Mouse (Mus musculus) forebrain, embryonic 14.5 days (tissue): ENCODE measurements around the gene Slc38a2. TPM values are rescaled to one million over a fixed set of nuclear protein-coding genes. Genes with fewer than 3 reads are reported as not detected.

ENCODE experiments used
- ATAC-seq: fragments of 200-750 bp; cut with Nextera tagmentation; 2 replicates; pipeline ENCODE4 v1.8.0; 2017; ENCODE audit warnings: mild to moderate bottlenecking, moderate library complexity
- DNase-seq: peaks from one replicate; pipeline ENCODE4 v3.0.0-alpha.2; 2015; ENCODE audit warnings: low spot score
- H3K27ac ChIP-seq: fragments of 300-500 bp; sonication (generic); 2 replicates; pipeline ENCODE4 v1.5.1; 2014; ENCODE audit warnings: low read depth, mild to moderate bottlenecking, control low read depth, low read length, moderate library complexity
- H3K27me3 ChIP-seq: fragments of 300-500 bp; sonication (generic); replicated peaks from 2 replicates; pipeline ENCODE4 v1.6.1; 2014; ENCODE audit warnings: low read length, control low read depth, mixed read lengths; ENCODE audit not compliant: control insufficient read depth, insufficient read depth
- H3K36me3 ChIP-seq: fragments of 300-500 bp; sonication (generic); 2 replicates; pipeline ENCODE4 v1.6.1; 2014; ENCODE audit warnings: low read length, control low read depth; ENCODE audit not compliant: control insufficient read depth, insufficient read depth
- H3K4me1 ChIP-seq: fragments of 300-500 bp; sonication (generic); 2 replicates; pipeline ENCODE4 v1.6.1; 2014; ENCODE audit warnings: antibody characterized with exemption, low read length, control low read depth; ENCODE audit not compliant: control insufficient read depth, insufficient read depth
- H3K4me2 ChIP-seq: fragments of 300-500 bp; sonication (generic); 2 replicates; pipeline ENCODE4 v1.6.1; 2014; ENCODE audit warnings: mild to moderate bottlenecking, control low read depth, low read length
- H3K4me3 ChIP-seq: fragments of 300-500 bp; sonication (generic); 2 replicates; pipeline ENCODE4 v1.5.1; 2014; ENCODE audit warnings: low read depth, low read length, control low read depth
- H3K9ac ChIP-seq: fragments of 300-500 bp; sonication (generic); 2 replicates; pipeline ENCODE4 v1.6.1; 2014; ENCODE audit warnings: mild to moderate bottlenecking, low read length, control low read depth, moderate library complexity
- H3K9me3 ChIP-seq: fragments of 300-500 bp; sonication (generic); replicated peaks from 2 replicates; pipeline ENCODE4 v1.6.1; 2016; ENCODE audit warnings: low read length, control low read depth, mixed read lengths; ENCODE audit not compliant: control insufficient read depth
- WGBS: fragments of 180-500 bp; shearing (Covaris S2); extraction: QIAGEN DNeasy Blood & Tissue Kit; methylation state at CpG from one replicate; pipeline ENCODE4 v1.1.7; 2014; 5-methylcytosine and 5-hydroxymethylcytosine counted together
- polyA plus RNA-seq: library from polyadenylated mRNA; unstranded; fragments of >200 nt; fragmentation: Nextera tagmentation; extraction: Ambion mirVana; gene quantifications from 2 replicates; pipeline ENCODE4 v1.2.1, GENCODE M21; 2014

The Slc38a2 gene
- polyA plus RNA-seq, 1 experiment from 2014 or later: 142 TPM

- WGBS: 92% methylated on average over 9 of the region's 9 CpGs
Observed at GRCm38 (mm10) chr15:96715079-96715691, 15.7 kb upstream of the Slc38a2 start.

GRCm38 (mm10) chr15:96714676-96715016, 15.1 kb upstream of the Slc38a2 start:
- WGBS: 91% methylated on average over 3 of the region's 3 CpGs
- H3K36me3 ChIP-seq: no peaks in the 10 kb centered on the region

More at GRCm38 (mm10) chr15:96715079-96715691, 15.7 kb upstream of the Slc38a2 start:
- Histone ChIP-seq H3K27ac (no peak overlapping the region), H3K27me3 (no peaks in the 10 kb centered on the region), H3K4me3 (no peak overlapping the region), H3K9ac (no peak overlapping the region), H3K4me1 (0 out of 2 replicates have a peak, but pooled peaks cover 3% of the 10 kb centered on the region), H3K4me2 (no peak overlapping the region), H3K9me3 (no peaks in the 10 kb centered on the region), H3K36me3 (no peaks in the 10 kb centered on the region)
- DNase-seq: no peak
- no peak for ATAC-seq

GRCm38 (mm10) chr15:96713758-96714675, 14.5 kb upstream of the Slc38a2 start:
- no peak overlapping the region for H3K9ac ChIP-seq

More at GRCm38 (mm10) chr15:96714676-96715016, 15.1 kb upstream of the Slc38a2 start:
- Histone ChIP-seq H3K4me1 (0 out of 2 replicates have a peak, but pooled peaks cover 3% of the 10 kb centered on the region), H3K4me2 (no peak overlapping the region), H3K9me3 (no peaks in the 10 kb centered on the region), H3K9ac (no peak overlapping the region), H3K27me3 (no peaks in the 10 kb centered on the region), H3K27ac (no peak overlapping the region), H3K4me3 (no peak overlapping the region)
- ATAC-seq (no peak), DNase-seq (no peak)

GRCm38 (mm10) chr15:96712338-96712737, 12.8 kb upstream of the Slc38a2 start:
- ATAC-seq (no peak), DNase-seq (no peak)
- Histone ChIP-seq H3K4me3 (no peak overlapping the region), H3K27me3 (no peaks in the 10 kb centered on the region), H3K27ac (no peak overlapping the region), H3K36me3 (no peaks in the 10 kb centered on the region), H3K4me1 (0 out of 2 replicates have a peak, but pooled peaks cover 3% of the 10 kb centered on the region), H3K4me2 (no peak overlapping the region), H3K9me3 (no peaks in the 10 kb centered on the region), H3K9ac (no peak overlapping the region)
- WGBS: 96% methylated on average over 5 of the region's 5 CpGs

More at GRCm38 (mm10) chr15:96713758-96714675, 14.5 kb upstream of the Slc38a2 start:
- 94% methylated on average over 5 of the region's 7 CpGs for WGBS
- H3K27me3 ChIP-seq: no peaks in the 10 kb centered on the region
- no peak overlapping the region for H3K27ac ChIP-seq
- DNase-seq: no peak
- H3K4me1 ChIP-seq: 0 out of 2 replicates have a peak, but pooled peaks cover 3% of the 10 kb centered on the region
- H3K36me3 ChIP-seq: no peaks in the 10 kb centered on the region
- no peak overlapping the region for H3K4me2 ChIP-seq
- no peak overlapping the region for H3K4me3 ChIP-seq
- no peaks in the 10 kb centered on the region for H3K9me3 ChIP-seq
- ATAC-seq: no peak

GRCm38 (mm10) chr15:96711664-96712063, 12.1 kb upstream of the Slc38a2 start:
- H3K4me2 ChIP-seq: no peak overlapping the region

GRCm38 (mm10) chr15:96710352-96711114, 11.0 kb upstream of the Slc38a2 start:
- 46% methylated on average over 15 of the region's 15 CpGs for WGBS
- no peak for ATAC-seq
- DNase-seq: no peak

More at GRCm38 (mm10) chr15:96711664-96712063, 12.1 kb upstream of the Slc38a2 start:
- Histone ChIP-seq H3K9ac (no peak overlapping the region), H3K4me1 (0 out of 2 replicates have a peak, but pooled peaks cover 3% of the 10 kb centered on the region), H3K36me3 (no peaks in the 10 kb centered on the region), H3K27me3 (no peaks in the 10 kb centered on the region), H3K27ac (no peak overlapping the region), H3K9me3 (no peaks in the 10 kb centered on the region), H3K4me3 (no peak overlapping the region)
- DNase-seq (no peak), ATAC-seq (no peak)
- WGBS: 93% methylated on average over 11 of the region's 11 CpGs

GRCm38 (mm10) chr15:96709491-96710351, 10.2 kb upstream of the Slc38a2 start:
- H3K4me1 ChIP-seq: 0 out of 2 replicates have a peak, but pooled peaks cover 3% of the 10 kb centered on the region
- H3K4me3 ChIP-seq: peak overlapping the region; percentile 55
- peak; percentile 94 for ATAC-seq
- H3K27me3 ChIP-seq: no peaks in the 10 kb centered on the region
- peak overlapping the region; percentile 96 for H3K27ac ChIP-seq
- WGBS: under 1% methylated on average over 70 of the region's 80 CpGs
- no peaks in the 10 kb centered on the region for H3K36me3 ChIP-seq
- peak; percentile 99 for DNase-seq
- H3K9me3 ChIP-seq: no peaks in the 10 kb centered on the region
- H3K9ac ChIP-seq: peak overlapping the region; percentile 89
- peak overlapping the region; percentile 82 for H3K4me2 ChIP-seq

More at GRCm38 (mm10) chr15:96710352-96711114, 11.0 kb upstream of the Slc38a2 start:
- Histone ChIP-seq H3K27ac (peak overlapping the region; percentile 96), H3K4me3 (peak overlapping the region; percentile 55), H3K9me3 (no peaks in the 10 kb centered on the region), H3K27me3 (no peaks in the 10 kb centered on the region), H3K4me2 (peak overlapping the region; percentile 82), H3K36me3 (no peaks in the 10 kb centered on the region), H3K9ac (peak overlapping the region; percentile 89), H3K4me1 (0 out of 2 replicates have a peak, but pooled peaks cover 3% of the 10 kb centered on the region)
